Mouse (Mus musculus) liver, adult (tissue): ENCODE measurements around the gene Phb2.

Experiments
- GATA4 ChIP-seq: IDR thresholded peaks from 2 replicates; pipeline ENCODE4 v1.6.1; 2014; ENCODE audit warnings: mild to moderate bottlenecking, low read length; ENCODE audit not compliant: insufficient replicate concordance

The Phb2 gene

GRCm38 (mm10) chr6:124711824-124712782, at the start of gene Phb2, which contains the start of gene Emg1:
Gene Phb2 (plus strand): TSS chr6:124712336.
Gene Emg1 (minus strand): TSS chr6:124712178.
- peak; percentile 43; the same call in 1 of the 2 replicates for TF ChIP-seq GATA4

- no peak for TF ChIP-seq GATA4
Measured at GRCm38 (mm10) chr6:124662477-124663423, 49.4 kb upstream of the Phb2 start, which contains the start of gene Lpcat3. Gene Lpcat3 (plus strand): TSS chr6:124663027.

- TF ChIP-seq GATA4: no peak
Measured at GRCm38 (mm10) chr6:124663424-124663795, 48.7 kb upstream of the Phb2 start.

GRCm38 (mm10) chr6:124664256-124664655, 47.9 kb upstream of the Phb2 start:
- no peak for TF ChIP-seq GATA4

- 0 out of 2 replicates have a peak, but pooled peaks have one; percentile 10 for TF ChIP-seq GATA4
Measured at GRCm38 (mm10) chr6:124665011-124665410, 47.1 kb upstream of the Phb2 start.

GRCm38 (mm10) chr6:124669234-124669859, 42.8 kb upstream of the Phb2 start:
- TF ChIP-seq GATA4: no peak

- no peak for TF ChIP-seq GATA4
Measured at GRCm38 (mm10) chr6:124670281-124670900, 41.7 kb upstream of the Phb2 start.

GRCm38 (mm10) chr6:124672100-124672499, 40.0 kb upstream of the Phb2 start:
- TF ChIP-seq GATA4: no peak

- no peak for TF ChIP-seq GATA4
Measured at GRCm38 (mm10) chr6:124673619-124674018, 38.5 kb upstream of the Phb2 start.

- no peak for TF ChIP-seq GATA4
Measured at GRCm38 (mm10) chr6:124674591-124674990, 37.5 kb upstream of the Phb2 start.

GRCm38 (mm10) chr6:124676171-124676570, 36.0 kb upstream of the Phb2 start:
- no peak for TF ChIP-seq GATA4

GRCm38 (mm10) chr6:124678769-124679168, 33.4 kb upstream of the Phb2 start:
- peak; percentile 89 for TF ChIP-seq GATA4

- no peak for TF ChIP-seq GATA4
Measured at GRCm38 (mm10) chr6:124679486-124679885, 32.6 kb upstream of the Phb2 start.
